Mouse (Mus musculus): ENCODE results near the gene Fgfr4. TPM values are rescaled to one million over a fixed set of nuclear protein-coding genes. Genes with fewer than 3 reads are reported as not detected.

Gene Fgfr4
- total and polyA plus RNA-seq, 3 experiments, result not detected

DNA sequence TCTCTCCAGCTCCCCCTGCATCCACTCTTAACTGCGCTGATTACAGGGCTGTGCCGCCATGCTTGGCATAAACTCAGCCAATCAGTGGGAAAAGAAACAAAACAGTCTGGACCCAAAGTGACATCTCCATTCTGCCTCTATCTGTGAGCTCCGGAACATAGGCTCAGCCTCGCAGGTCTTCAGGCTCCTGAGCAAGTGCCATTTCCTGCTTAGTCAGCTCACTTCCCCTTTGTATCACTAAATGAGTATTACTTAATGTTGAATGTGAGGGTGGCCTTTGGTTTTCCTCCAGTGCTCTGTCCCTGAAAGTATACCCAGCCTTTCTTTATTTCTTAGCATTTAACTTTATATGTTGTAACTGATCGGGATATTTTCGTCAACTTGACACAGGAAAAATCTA lies 27.5 kb upstream of the Fgfr4 start:
- no peak overlapping the region for H3K27ac ChIP-seq (ENCODE audit: control insufficient read depth, low read depth, low read length)
- H3K27me3 ChIP-seq (ENCODE audit: control insufficient read depth in 1 of 2, insufficient read depth in 2 of 2, low read length in 2 of 2), result no peaks in the 10 kb centered on the region
- peak; percentile 39 for DNase-seq (ENCODE audit: low read depth, low spot score)
- H3K36me3 ChIP-seq (ENCODE audit: control insufficient read depth in 1 of 2, insufficient read depth in 2 of 2, low read length in 2 of 2), result peaks cover 0 to 16% of the 10 kb centered on the region in 2 experiments; a peak in 3 of 4 replicates
- TF ChIP-seq ZNF384 (IDR thresholded peaks at IDR 0.05; ENCODE audit: low read depth, low read length) (no peak), POLR2AphosphoS5 (IDR thresholded peaks at IDR 0.05; ENCODE audit: borderline replicate concordance, low read depth, low read length) (no peak), TBP (IDR thresholded peaks at IDR 0.05; ENCODE audit: low read depth, low read length) (no peak), JUND (IDR thresholded peaks at IDR 0.05; ENCODE audit: low read depth, low read length) (no peak), BHLHE40 (IDR thresholded peaks at IDR 0.05; ENCODE audit: borderline replicate concordance, low read depth, low read length) (no peak), TCF12 (IDR thresholded peaks at IDR 0.05; ENCODE audit: low read depth, low read length) (no peak), ELF1 (IDR thresholded peaks at IDR 0.05; ENCODE audit: low read depth, low read length) (no peak), UBTF (IDR thresholded peaks at IDR 0.05; ENCODE audit: borderline replicate concordance, insufficient read depth, low read depth, low read length) (no peak)
- H3K4me1 ChIP-seq (ENCODE audit: control insufficient read depth in 1 of 2, insufficient read depth in 2 of 2, low read length in 2 of 2), result no peaks in the 10 kb centered on the region
- H3K9me3 ChIP-seq (replicated peaks; ENCODE audit: insufficient read depth, low read length), result no peaks in the 10 kb centered on the region
- no peaks in the 10 kb centered on the region for H3K79me2 ChIP-seq (ENCODE audit: control insufficient read depth, insufficient read depth, low read length, poor library complexity)
- H3K4me3 ChIP-seq (ENCODE audit: control insufficient read depth in 1 of 2, insufficient read depth in 1 of 2, low read depth in 2 of 2, low read length in 2 of 2), result no peak overlapping the region
- H3K9ac ChIP-seq (ENCODE audit: control insufficient read depth, low read depth, low read length, poor library complexity, severe bottlenecking), result no peak overlapping the region

DNA sequence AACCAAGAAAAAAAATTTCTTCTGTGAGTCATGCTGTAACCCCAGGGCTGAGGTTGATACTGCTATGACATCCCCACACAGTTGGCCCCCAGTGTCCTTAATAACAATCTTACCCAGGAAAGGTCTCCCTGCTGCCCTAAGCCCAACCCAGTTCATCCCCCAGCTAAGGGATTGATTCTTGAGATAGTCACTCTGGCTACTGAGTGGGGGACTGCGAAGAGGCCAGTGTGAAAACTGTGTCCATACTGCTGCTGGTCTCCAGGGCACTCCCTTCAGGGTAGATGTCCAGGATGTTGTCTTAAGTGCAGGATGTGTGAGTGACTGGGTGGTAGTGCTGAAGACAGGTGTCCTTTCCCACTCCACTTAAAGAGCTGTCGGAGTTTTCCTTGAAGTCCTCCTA lies 19.0 kb upstream of the Fgfr4 start, which contains the start of gene Gm17617:
Gene Gm17617, minus strand, starts transcription at position 101 of the 400 bp plus-strand sequence.
- H3K4me1 ChIP-seq (ENCODE audit: control insufficient read depth in 1 of 2, insufficient read depth in 2 of 2, low read length in 2 of 2), result no peaks in the 10 kb centered on the region
- H3K27ac ChIP-seq (ENCODE audit: control insufficient read depth, low read depth, low read length), result no peak within 1 kb of the TSS
- H3K9me3 ChIP-seq (replicated peaks; ENCODE audit: insufficient read depth, low read length), result no peaks in the 10 kb centered on the region
- TF ChIP-seq ZKSCAN1 (IDR thresholded peaks at IDR 0.05; ENCODE audit: low read depth, low read length) (no peak), POLR2A (IDR thresholded peaks at IDR 0.05; ENCODE audit: control insufficient read depth in 1 of 2, insufficient read depth in 1 of 2, low read depth in 1 of 2, low read length in 2 of 2, poor library complexity in 1 of 2) (no peak), POLR2AphosphoS5 (IDR thresholded peaks at IDR 0.05; ENCODE audit: borderline replicate concordance, low read depth, low read length) (no peak), NELFE (IDR thresholded peaks at IDR 0.05; ENCODE audit: low read depth, low read length) (no peak)
- peaks cover 0 to 3% of the 10 kb centered on the region in 2 experiments; a peak in 1 of 4 replicates for H3K36me3 ChIP-seq (ENCODE audit: control insufficient read depth in 1 of 2, insufficient read depth in 2 of 2, low read length in 2 of 2)
- H3K79me2 ChIP-seq (ENCODE audit: control insufficient read depth, insufficient read depth, low read length, poor library complexity), result no peaks in the 10 kb centered on the region
- no peak for DNase-seq (ENCODE audit: low read depth, low spot score)
- H3K9ac ChIP-seq (ENCODE audit: control insufficient read depth, low read depth, low read length, poor library complexity, severe bottlenecking), result no peak within 1 kb of the TSS
- H3K27me3 ChIP-seq (ENCODE audit: control insufficient read depth in 1 of 2, insufficient read depth in 2 of 2, low read length in 2 of 2), result no peaks in the 10 kb centered on the region
- H3K4me3 ChIP-seq (ENCODE audit: control insufficient read depth in 1 of 2, insufficient read depth in 1 of 2, low read depth in 2 of 2, low read length in 2 of 2), result no peak within 1 kb of the TSS

DNA sequence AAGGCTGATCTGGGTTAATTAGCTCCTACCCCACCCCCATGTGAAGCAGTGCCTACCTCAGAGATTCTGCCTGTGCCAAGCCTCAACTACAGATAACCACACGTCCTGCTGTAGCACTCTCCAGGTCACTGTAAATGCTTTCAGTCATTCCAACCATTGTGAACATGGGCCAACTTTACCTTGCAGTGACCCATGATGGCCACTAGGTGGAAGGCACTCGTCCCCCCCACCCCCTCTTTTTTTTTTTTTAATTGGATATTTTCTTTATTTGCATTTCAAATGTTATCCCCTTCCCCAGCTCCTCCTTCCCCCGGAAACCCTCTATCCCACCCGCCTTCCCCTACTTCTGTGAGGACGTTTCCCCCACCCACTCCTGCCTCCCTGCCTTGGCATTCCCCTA lies 17.1 kb upstream of the Fgfr4 start:
- Histone ChIP-seq H3K9me3 (replicated peaks; ENCODE audit: insufficient read depth, low read length) (no peaks in the 10 kb centered on the region), H3K36me3 (ENCODE audit: control insufficient read depth in 1 of 2, insufficient read depth in 2 of 2, low read length in 2 of 2) (peaks cover 0 to 3% of the 10 kb centered on the region in 2 experiments; a peak in 1 of 4 replicates), H3K27ac (ENCODE audit: control insufficient read depth, low read depth, low read length) (no peak overlapping the region), H3K4me3 (ENCODE audit: control insufficient read depth in 1 of 2, insufficient read depth in 1 of 2, low read depth in 2 of 2, low read length in 2 of 2) (no peak overlapping the region), H3K27me3 (ENCODE audit: control insufficient read depth in 1 of 2, insufficient read depth in 2 of 2, low read length in 2 of 2) (no peaks in the 10 kb centered on the region), H3K9ac (ENCODE audit: control insufficient read depth, low read depth, low read length, poor library complexity, severe bottlenecking) (no peak overlapping the region), H3K79me2 (ENCODE audit: control insufficient read depth, insufficient read depth, low read length, poor library complexity) (no peaks in the 10 kb centered on the region), H3K4me1 (ENCODE audit: control insufficient read depth in 1 of 2, insufficient read depth in 2 of 2, low read length in 2 of 2) (no peaks in the 10 kb centered on the region)
- peak; percentile 54 for DNase-seq (ENCODE audit: low read depth, low spot score)
- TF ChIP-seq MAX (IDR thresholded peaks at IDR 0.05; ENCODE audit: low read length), result no peak
- TF ChIP-seq BHLHE40 (IDR thresholded peaks at IDR 0.05; ENCODE audit: borderline replicate concordance, low read depth, low read length), result no peak
- TF ChIP-seq NRF1 (IDR thresholded peaks at IDR 0.05; ENCODE audit: insufficient read depth, low read depth, low read length, poor library complexity, severe bottlenecking), result no peak
- TF ChIP-seq SIN3A (IDR thresholded peaks at IDR 0.05; ENCODE audit: low read length), result no peak
- TF ChIP-seq MAZ (IDR thresholded peaks at IDR 0.05; ENCODE audit: low read depth, low read length), result 0 out of 2 replicates have a peak, but pooled peaks have one; percentile 44
- TF ChIP-seq USF2 (IDR thresholded peaks at IDR 0.05; ENCODE audit: borderline replicate concordance in 1 of 2, insufficient read depth in 1 of 2, low read depth in 1 of 2, low read length in 2 of 2), result no peak
- no peak for TF ChIP-seq GABPA (IDR thresholded peaks at IDR 0.05; ENCODE audit: low read depth, low read length)
- no peak for TF ChIP-seq ZMIZ1 (IDR thresholded peaks at IDR 0.05; ENCODE audit: low read depth, low read length)
- TF ChIP-seq POLR2A (IDR thresholded peaks at IDR 0.05; ENCODE audit: control insufficient read depth in 1 of 2, insufficient read depth in 1 of 2, low read depth in 1 of 2, low read length in 2 of 2, poor library complexity in 1 of 2), result no peak
- TF ChIP-seq KAT2A (conservative IDR thresholded peaks at IDR 0.05; ENCODE audit: low read depth, low read length), result no peak
- TF ChIP-seq UBTF (IDR thresholded peaks at IDR 0.05; ENCODE audit: borderline replicate concordance, insufficient read depth, low read depth, low read length), result no peak
- TF ChIP-seq ELF1 (IDR thresholded peaks at IDR 0.05; ENCODE audit: low read depth, low read length), result no peak
- TF ChIP-seq CTCF (IDR thresholded peaks at IDR 0.05 in 2 of 3, conservative IDR thresholded peaks at IDR 0.05 in 1 of 3; ENCODE audit: control insufficient read depth in 1 of 3, insufficient read depth in 1 of 3, low read depth in 2 of 3, low read length in 3 of 3, poor library complexity in 1 of 3, severe bottlenecking in 1 of 3), result peak; percentile 56 to 70 (median 56)
- TF ChIP-seq POLR2AphosphoS2 (IDR thresholded peaks at IDR 0.05; ENCODE audit: low read length), result 0 out of 2 replicates have a peak, but pooled peaks have one; percentile 24
- TF ChIP-seq TBP (IDR thresholded peaks at IDR 0.05; ENCODE audit: low read depth, low read length), result no peak
- TF ChIP-seq MYC (IDR thresholded peaks at IDR 0.05; ENCODE audit: low read depth, low read length), result no peak
- no peak for TF ChIP-seq ETS1 (IDR thresholded peaks at IDR 0.05; ENCODE audit: low read depth, low read length)
